Mouse (Mus musculus): ENCODE data around the gene Rspo4. TPM values are rescaled to one million over a fixed set of nuclear protein-coding genes. Genes with fewer than 3 reads are reported as not detected.

Rspo4 gene
- total and polyA plus RNA-seq, 3 experiments, result not detected

- Histone ChIP-seq H3K36me3 (replicated peaks in 1 of 2; ENCODE audit: control insufficient read depth in 1 of 2, insufficient read depth in 1 of 2, low read length in 1 of 2) (no peaks in the 10 kb centered on the region), H3K4me3 (replicated peaks in 1 of 3; ENCODE audit: low read depth in 2 of 3, low read length in 2 of 3, poor library complexity in 1 of 3) (no peak overlapping the region), H3K27me3 (replicated peaks) (peaks cover 92% of the 10 kb centered on the region), H3K9me3 (replicated peaks; ENCODE audit: low read length) (no peaks in the 10 kb centered on the region), H3K4me1 (ENCODE audit: control insufficient read depth in 1 of 2, insufficient read depth in 2 of 2) (no peaks in the 10 kb centered on the region), H3K27ac (ENCODE audit: insufficient read depth, low read depth) (no peak overlapping the region), H3K79me2 (replicated peaks; ENCODE audit: control insufficient read depth, extremely low read depth, insufficient read depth, poor library complexity, severe bottlenecking) (no peaks in the 10 kb centered on the region), H3K4me2 (ENCODE audit: insufficient read depth, low read depth, poor library complexity, severe bottlenecking) (no peak overlapping the region), H3K9ac (ENCODE audit: insufficient read depth, low read depth) (no peak overlapping the region)
- dilution Hi-C loops (cut with MboI; ENCODE audit: extremely low pct_ligation_motif_present, extremely low pct_unique_long_range_greater_than_20kb, low sequenced_read_pairs), result no loop called here
- in situ Hi-C loops (cut with MboI; ENCODE audit: low pct_ligation_motif_present, low pct_unique_long_range_greater_than_20kb, low sequenced_read_pairs), result no loop called here
- TF ChIP-seq USF1 (IDR thresholded peaks at IDR 0.05; ENCODE audit: low read depth, low read length) (no peak), CTCF (conservative IDR thresholded peaks at IDR 0.05 in 1 of 2, IDR thresholded peaks at IDR 0.05 in 1 of 2; ENCODE audit: low read depth in 2 of 2, low read length in 2 of 2) (no peak), MEF2A (IDR thresholded peaks at IDR 0.05; ENCODE audit: borderline replicate concordance, low read depth, low read length) (no peak), PAX5 (IDR thresholded peaks at IDR 0.05; ENCODE audit: low read length) (no peak), SMC3 (IDR thresholded peaks at IDR 0.05; ENCODE audit: low read depth, low read length) (no peak), MYC (IDR thresholded peaks at IDR 0.05; ENCODE audit: low read depth, low read length) (no peak), POLR2AphosphoS2 (IDR thresholded peaks at IDR 0.05; ENCODE audit: low read depth, low read length) (no peak), CHD1 (IDR thresholded peaks at IDR 0.05; ENCODE audit: low read depth, low read length) (no peak), JUND (conservative IDR thresholded peaks at IDR 0.05; ENCODE audit: low read depth, low read length) (no peak), ZNF384 (IDR thresholded peaks at IDR 0.05; ENCODE audit: low read depth, low read length) (no peak), TBP (conservative IDR thresholded peaks at IDR 0.05; ENCODE audit: low read depth, low read length) (no peak), MAFK (IDR thresholded peaks at IDR 0.05; ENCODE audit: insufficient replicate concordance, low read length) (no peak), ZC3H11A (IDR thresholded peaks at IDR 0.05; ENCODE audit: low read depth, low read length) (no peak), MAZ (IDR thresholded peaks at IDR 0.05; ENCODE audit: low read depth, low read length) (no peak), E2F4 (IDR thresholded peaks at IDR 0.05; ENCODE audit: insufficient replicate concordance, low read depth, low read length) (no peak), SIN3A (IDR thresholded peaks at IDR 0.05; ENCODE audit: low read length) (no peak), MXI1 (IDR thresholded peaks at IDR 0.05; ENCODE audit: low read depth, low read length) (no peak)
- no peak for DNase-seq (ENCODE audit: extremely low read depth)
Observed at GRCm38 (mm10) chr2:151919140-151919539, 76.4 kb downstream of the Rspo4 start.

GRCm38 (mm10) chr2:151921068-151921467, 78.3 kb downstream of the Rspo4 start:
- Histone ChIP-seq H3K79me2 (replicated peaks; ENCODE audit: control insufficient read depth, extremely low read depth, insufficient read depth, poor library complexity, severe bottlenecking) (no peaks in the 10 kb centered on the region), H3K4me1 (ENCODE audit: control insufficient read depth in 1 of 2, insufficient read depth in 2 of 2) (no peaks in the 10 kb centered on the region), H3K36me3 (replicated peaks in 1 of 2; ENCODE audit: control insufficient read depth in 1 of 2, insufficient read depth in 1 of 2, low read length in 1 of 2) (no peaks in the 10 kb centered on the region), H3K4me3 (replicated peaks in 1 of 3; ENCODE audit: low read depth in 2 of 3, low read length in 2 of 3, poor library complexity in 1 of 3) (no peak overlapping the region), H3K4me2 (ENCODE audit: insufficient read depth, low read depth, poor library complexity, severe bottlenecking) (no peak overlapping the region), H3K27ac (ENCODE audit: insufficient read depth, low read depth) (no peak overlapping the region), H3K9ac (ENCODE audit: insufficient read depth, low read depth) (no peak overlapping the region), H3K27me3 (replicated peaks) (peaks cover 93% of the 10 kb centered on the region), H3K9me3 (replicated peaks; ENCODE audit: low read length) (no peaks in the 10 kb centered on the region)
- TF ChIP-seq CHD1 (IDR thresholded peaks at IDR 0.05; ENCODE audit: low read depth, low read length) (no peak), MEF2A (IDR thresholded peaks at IDR 0.05; ENCODE audit: borderline replicate concordance, low read depth, low read length) (no peak), POLR2AphosphoS2 (IDR thresholded peaks at IDR 0.05; ENCODE audit: low read depth, low read length) (no peak), EP300 (IDR thresholded peaks at IDR 0.05; ENCODE audit: low read length) (no peak), NRF1 (IDR thresholded peaks at IDR 0.05; ENCODE audit: low read depth, low read length) (no peak), E2F4 (IDR thresholded peaks at IDR 0.05; ENCODE audit: insufficient replicate concordance, low read depth, low read length) (no peak), RCOR1 (conservative IDR thresholded peaks at IDR 0.05; ENCODE audit: low read depth, low read length) (no peak), JUND (conservative IDR thresholded peaks at IDR 0.05; ENCODE audit: low read depth, low read length) (no peak), CHD2 (IDR thresholded peaks at IDR 0.05; ENCODE audit: low read length) (no peak), TBP (conservative IDR thresholded peaks at IDR 0.05; ENCODE audit: low read depth, low read length) (no peak), ZC3H11A (IDR thresholded peaks at IDR 0.05; ENCODE audit: low read depth, low read length) (no peak), KAT2A (IDR thresholded peaks at IDR 0.05; ENCODE audit: insufficient replicate concordance, low read length) (no peak), SMC3 (IDR thresholded peaks at IDR 0.05; ENCODE audit: low read depth, low read length) (no peak), TCF12 (IDR thresholded peaks at IDR 0.05; ENCODE audit: low read depth, low read length) (no peak), HCFC1 (IDR thresholded peaks at IDR 0.05; ENCODE audit: low read depth, low read length) (no peak), CTCF (conservative IDR thresholded peaks at IDR 0.05 in 1 of 2, IDR thresholded peaks at IDR 0.05 in 1 of 2; ENCODE audit: low read depth in 2 of 2, low read length in 2 of 2) (no peak), JUN (IDR thresholded peaks at IDR 0.05; ENCODE audit: insufficient read depth, low read depth, low read length) (no peak)
- dilution Hi-C loops (cut with MboI; ENCODE audit: extremely low pct_ligation_motif_present, extremely low pct_unique_long_range_greater_than_20kb, low sequenced_read_pairs), result no loop called here
- in situ Hi-C loops (cut with MboI; ENCODE audit: low pct_ligation_motif_present, low pct_unique_long_range_greater_than_20kb, low sequenced_read_pairs), result no loop called here
- no peak for DNase-seq (ENCODE audit: extremely low read depth)
